Mouse (Mus musculus): ENCODE measurements around the gene Hoxc10.

Gene Hoxc10

GRCm38 (mm10) chr15:102992206-102992605 lies 25.6 kb downstream of the Hoxc10 start:
- DNase-seq = no peak

DNA sequence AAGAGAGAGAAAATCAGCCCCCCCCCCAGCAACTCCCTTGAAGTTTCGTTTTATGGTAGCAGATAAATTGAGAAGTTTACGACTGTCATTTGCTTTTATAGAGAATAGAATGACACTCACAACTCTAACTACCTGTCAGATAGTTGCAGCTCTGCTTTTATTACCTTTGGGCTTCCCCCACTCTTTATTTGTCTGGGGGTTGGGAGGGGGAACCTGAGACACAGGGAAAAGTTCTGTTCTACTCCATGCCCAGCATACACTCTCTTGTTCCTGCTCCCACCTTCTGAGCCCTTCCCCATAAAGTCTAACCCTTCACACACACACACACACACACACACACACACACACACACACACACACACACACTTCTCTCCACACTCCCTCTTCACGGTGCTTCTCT lies 26.3 kb downstream of the Hoxc10 start:
- no peak for DNase-seq

GRCm38 (mm10) chr15:102996548-102996947 lies 30.0 kb downstream of the Hoxc10 start:
- no peak for DNase-seq

DNA sequence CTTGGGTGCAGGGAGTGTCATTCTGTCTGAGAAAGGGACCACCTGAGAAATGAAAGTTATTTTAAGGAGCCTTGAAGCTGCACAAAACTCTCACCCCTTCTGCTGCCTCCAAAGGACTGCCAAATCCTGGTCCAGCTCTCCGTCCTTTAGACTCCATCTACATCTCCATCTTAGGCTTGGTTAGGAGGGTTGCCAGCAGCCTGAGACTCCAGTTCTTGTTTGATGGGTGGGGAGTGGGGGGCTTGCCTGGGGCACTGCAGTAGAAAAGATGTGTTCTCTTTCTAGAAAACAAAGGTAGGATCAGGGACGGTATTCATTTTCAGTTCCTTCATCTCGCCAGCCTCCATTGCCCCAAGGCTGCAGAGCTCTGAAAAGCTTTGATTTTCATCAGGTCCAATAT lies 30.8 kb downstream of the Hoxc10 start:
- no peak for DNase-seq

- DNase-seq = no peak
Observed at GRCm38 (mm10) chr15:102997939-102998355, 31.4 kb downstream of the Hoxc10 start, which contains the start of gene Hoxc6. Hoxc6 (plus strand) TSS chr15:102998257.

DNA sequence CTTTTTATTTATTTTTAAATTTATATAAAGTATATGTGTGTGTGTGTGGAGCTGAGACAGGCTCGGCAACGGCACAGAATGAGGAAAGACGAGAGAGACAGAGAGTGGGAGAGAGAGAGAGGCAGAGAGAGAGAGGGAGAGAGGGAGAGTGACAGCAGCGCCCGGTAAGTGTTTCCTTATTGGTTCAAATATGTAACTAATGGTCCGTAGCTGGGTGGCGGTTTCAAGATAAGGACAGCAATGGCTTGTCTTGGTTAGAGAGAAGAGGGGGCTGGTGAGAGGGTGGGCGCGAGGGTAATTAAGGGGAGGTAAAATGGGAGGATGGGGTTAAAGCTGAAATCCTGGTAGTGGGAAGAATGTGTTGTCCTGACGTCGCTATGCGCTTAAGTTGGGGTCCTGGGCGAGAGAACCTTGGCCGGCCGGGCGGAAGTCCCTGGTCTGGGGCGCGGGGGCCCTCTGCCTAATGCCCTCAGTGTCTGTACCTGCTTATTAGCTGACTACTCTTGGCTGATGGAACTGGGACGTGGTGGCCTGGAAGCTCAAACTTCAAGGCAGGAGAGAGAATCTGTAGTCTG lies 32.1 kb downstream of the Hoxc10 start:
- DNase-seq = no peak

DNA sequence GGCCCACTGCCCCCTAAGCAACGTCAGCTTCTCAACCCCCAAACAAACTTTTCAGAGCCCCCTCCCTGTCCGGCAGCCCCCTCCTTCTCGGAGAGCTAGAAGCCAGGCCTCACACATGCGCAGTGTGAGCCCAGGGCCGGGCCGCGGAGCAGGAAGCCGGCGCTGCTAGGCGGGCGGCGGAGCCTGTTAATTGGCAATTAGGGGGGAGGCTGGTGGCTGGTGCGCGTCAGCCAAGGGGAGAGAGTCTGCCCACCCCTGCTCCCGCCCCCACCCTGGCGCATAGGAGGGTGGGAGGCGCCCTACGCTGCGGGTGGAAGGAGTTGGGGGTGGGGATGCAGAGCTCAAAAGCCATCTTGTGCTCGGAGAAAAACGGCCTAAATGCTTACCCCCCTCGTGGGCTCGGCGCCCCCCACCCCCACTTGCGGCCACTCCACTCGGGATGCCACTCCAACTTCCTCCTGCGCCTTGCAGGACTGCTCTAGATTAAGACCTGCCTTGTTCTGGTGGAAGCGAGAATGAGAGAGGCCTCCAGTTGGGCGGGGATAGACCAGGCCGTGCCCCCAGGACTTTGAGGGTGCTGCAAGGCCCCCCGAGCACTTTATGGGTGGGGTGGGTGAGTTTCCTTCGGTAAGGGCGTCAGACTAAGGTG lies 32.7 kb downstream of the Hoxc10 start:
- DNase-seq = peak; percentile 19

GRCm38 (mm10) chr15:102999955-103000354 lies 33.4 kb downstream of the Hoxc10 start:
- no peak for DNase-seq

DNA sequence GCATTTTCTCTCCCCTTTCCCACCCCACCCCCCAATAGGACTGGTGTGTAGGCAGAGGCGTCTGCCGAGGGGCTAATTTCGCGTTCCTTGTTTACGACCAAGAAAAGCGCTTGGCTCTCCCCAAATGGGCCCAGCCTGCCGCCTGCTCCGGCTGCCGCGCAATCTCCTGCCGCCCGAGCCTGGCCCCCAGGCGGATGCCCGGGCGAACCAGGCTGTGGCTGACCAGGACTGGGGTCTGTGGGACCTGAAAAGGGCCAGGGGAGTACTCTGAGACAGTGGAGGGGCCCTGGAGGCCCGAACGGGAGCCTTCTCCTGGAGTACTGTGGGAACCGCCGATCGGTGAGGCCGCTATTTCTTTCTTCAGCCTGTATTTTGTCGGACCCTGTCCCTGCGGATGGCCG lies 33.9 kb downstream of the Hoxc10 start:
- no peak for DNase-seq

GRCm38 (mm10) chr15:103001370-103001769 lies 34.8 kb downstream of the Hoxc10 start:
- no peak for DNase-seq

DNA sequence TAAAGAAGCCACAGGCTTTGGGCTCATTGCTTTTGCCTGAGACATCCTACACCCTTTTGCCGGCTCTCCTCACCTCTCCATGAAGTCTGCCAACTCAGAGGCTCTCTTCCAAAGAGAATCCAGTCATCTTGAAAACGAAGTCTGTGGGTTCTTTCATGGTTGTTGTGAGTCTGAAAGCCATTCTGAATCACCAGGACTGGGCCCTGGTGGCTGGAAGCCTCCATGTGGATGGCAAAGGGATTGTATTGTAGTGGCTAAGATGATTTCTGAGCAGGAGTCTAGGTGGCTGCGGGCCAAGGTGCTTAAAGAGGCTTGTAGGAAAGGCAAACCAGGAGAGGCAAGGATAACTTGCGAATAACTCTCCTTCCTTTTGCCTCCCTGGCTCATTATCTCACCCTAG lies 35.6 kb downstream of the Hoxc10 start:
- DNase-seq = no peak

- no peak for DNase-seq
Observed at GRCm38 (mm10) chr15:103002821-103003448, 36.3 kb downstream of the Hoxc10 start.

DNA sequence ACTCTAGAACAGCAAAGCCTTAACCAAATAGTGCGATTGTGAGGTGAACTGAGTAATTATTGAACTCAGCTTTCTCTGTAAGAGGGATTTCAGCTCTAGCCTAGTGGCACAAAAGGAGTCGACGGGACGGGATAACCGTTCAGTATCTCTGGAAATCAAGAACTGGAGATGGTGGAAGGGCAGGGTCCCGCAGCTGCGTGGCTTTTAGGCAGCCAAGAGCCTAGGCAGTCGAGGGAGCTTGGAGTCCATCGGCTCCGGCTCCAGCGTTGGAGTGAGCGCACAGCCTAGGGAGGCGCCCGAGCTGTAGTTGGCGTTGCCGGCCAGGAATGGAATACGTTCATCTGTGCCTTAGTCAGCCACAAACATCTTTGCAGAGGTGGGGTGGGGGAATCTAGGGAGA lies 38.7 kb downstream of the Hoxc10 start:
- no peak for DNase-seq

GRCm38 (mm10) chr15:103005797-103006196 lies 39.2 kb downstream of the Hoxc10 start:
- DNase-seq = no peak

- DNase-seq = no peak
Observed at GRCm38 (mm10) chr15:103006326-103006725, 39.7 kb downstream of the Hoxc10 start.

- no peak for DNase-seq
Observed at GRCm38 (mm10) chr15:103009265-103010111, 42.9 kb downstream of the Hoxc10 start.

- DNase-seq = no peak
Observed at GRCm38 (mm10) chr15:103010112-103010846, 43.7 kb downstream of the Hoxc10 start.

- DNase-seq = no peak
Observed at GRCm38 (mm10) chr15:103010847-103011555, 44.4 kb downstream of the Hoxc10 start.

GRCm38 (mm10) chr15:103011928-103012486 lies 45.4 kb downstream of the Hoxc10 start:
- no peak for DNase-seq

GRCm38 (mm10) chr15:103013238-103013984 lies 46.8 kb downstream of the Hoxc10 start:
- peak; percentile 20 for DNase-seq

Data from thymus, postnatal 14 days (tissue).